8 mouse cellular contexts compared by ENCODE assay signal in the genomic region with DNA sequence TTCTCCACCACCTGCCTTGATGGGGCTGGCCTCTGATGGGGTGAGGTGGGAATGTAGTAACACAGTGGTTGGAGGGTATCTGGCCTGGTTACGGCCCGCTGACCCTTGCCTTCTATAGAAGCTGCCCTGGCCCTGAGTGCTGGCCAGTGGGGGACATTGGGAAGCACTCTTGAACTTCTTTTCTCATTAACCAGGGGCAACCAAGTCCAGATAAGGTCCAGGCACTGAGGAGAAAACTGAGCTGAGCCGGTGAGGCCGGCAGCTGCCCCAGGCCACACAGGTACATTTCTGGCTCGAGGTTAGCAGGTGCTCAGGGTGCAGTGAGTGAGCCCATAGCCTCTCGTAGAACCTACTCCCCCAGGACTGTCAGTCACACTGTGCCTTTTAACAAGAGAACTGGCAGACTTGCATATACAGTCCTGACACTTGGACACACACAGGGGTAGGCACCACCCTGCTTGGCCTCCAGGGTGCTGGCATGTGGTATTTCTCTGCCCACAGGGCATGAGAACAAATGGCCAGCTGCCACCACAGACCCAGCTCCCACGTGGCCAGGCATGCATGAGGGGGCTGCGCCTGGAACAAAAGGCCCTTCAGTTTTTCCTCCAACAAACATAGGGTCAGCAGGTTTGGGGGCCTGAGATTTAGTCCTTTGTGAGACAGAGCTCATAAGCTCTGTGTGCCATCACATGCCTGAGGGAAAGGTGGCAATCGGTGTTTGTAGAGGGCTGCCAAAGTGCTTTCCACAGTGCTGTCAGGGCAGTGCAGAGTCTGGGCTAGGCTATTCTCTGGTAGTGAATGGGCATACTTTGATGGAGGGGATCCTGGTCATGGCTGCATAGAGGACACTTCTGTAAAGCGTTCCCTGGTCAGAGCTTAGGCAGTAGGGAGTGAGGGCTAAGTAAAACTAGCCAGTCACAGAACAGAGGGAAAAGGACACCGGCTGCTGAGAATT. TPM values are rescaled to one million over a fixed set of nuclear protein-coding genes. Genes with fewer than 3 reads are reported as not detected.
DNase-seq lines count a peak whose midpoint lies in the region; ATAC-seq and TF ChIP-seq lines count a peak whose summit lies in the region.

No protein-coding gene starts in this region.

- no peak for TF ChIP-seq CTCF in lung, adult 2 months (IDR thresholded peaks at IDR 0.05; ENCODE audit: insufficient read depth, low read length)

- H3K4me3 ChIP-seq in hindbrain, embryonic 16.5 days (ENCODE audit: low read length): no peak overlapping the region
- H3K4me3 ChIP-seq in liver, embryonic 16.5 days (ENCODE audit: low read depth, low read length): no peak overlapping the region
- H3K4me3 ChIP-seq in lung, adult 2 months (replicated peaks; ENCODE audit: extremely low read depth, low read depth, low read length): no peak overlapping the region

- H3K9me3 ChIP-seq in hindbrain, embryonic 16.5 days (ENCODE audit: control insufficient read depth, low read length): no peaks in the 10 kb centered on the region
- no peaks in the 10 kb centered on the region for H3K9me3 ChIP-seq in liver, embryonic 16.5 days (replicated peaks; ENCODE audit: control insufficient read depth, low read length)

- peak overlapping the region; percentile 8; the same call in 1 of the 2 replicates for H3K9ac ChIP-seq in hindbrain, embryonic 16.5 days (ENCODE audit: low read depth, low read length)
- no peak overlapping the region for H3K9ac ChIP-seq in liver, embryonic 16.5 days (ENCODE audit: low read depth, low read length)

- no peak for ATAC-seq in cerebellum, adult (ENCODE audit: insufficient number of reproducible peaks, low FRiP score, low TSS enrichment)
- peak; percentile 54; the same call in 1 of the 2 replicates for ATAC-seq in hindbrain, embryonic 16.5 days
- ATAC-seq in liver, embryonic 16.5 days (ENCODE audit: low read depth): no peak
- no peak for ATAC-seq in megakaryocyte progenitor cell, adult 5-6 weeks (replicated peaks; ENCODE audit: poor library complexity)

- H3K36me3 ChIP-seq in hindbrain, embryonic 16.5 days (ENCODE audit: control insufficient read depth, insufficient read depth, low read length): no peaks in the 10 kb centered on the region
- no peaks in the 10 kb centered on the region for H3K36me3 ChIP-seq in liver, embryonic 16.5 days (ENCODE audit: control insufficient read depth, insufficient read depth)

- no peaks in the 10 kb centered on the region for H3K27me3 ChIP-seq in hindbrain, embryonic 16.5 days (replicated peaks; ENCODE audit: control insufficient read depth, insufficient read depth, low read length)
- no peaks in the 10 kb centered on the region for H3K27me3 ChIP-seq in liver, embryonic 16.5 days (ENCODE audit: control insufficient read depth, insufficient read depth, low read depth, low read length)

- peaks cover 25% of the 10 kb centered on the region for H3K4me1 ChIP-seq in hindbrain, embryonic 16.5 days (ENCODE audit: control insufficient read depth, insufficient read depth, low read depth, low read length)
- peaks cover 48% of the 10 kb centered on the region for H3K4me1 ChIP-seq in liver, embryonic 16.5 days (ENCODE audit: control insufficient read depth, low read depth, low read length)
- peaks cover 3% of the 10 kb centered on the region; the same call in 1 of the 2 replicates for H3K4me1 ChIP-seq in lung, adult 2 months (ENCODE audit: control insufficient read depth, insufficient read depth, low read length)

- WGBS in hindbrain, embryonic 16.5 days: 57% methylated on average over 11 of the region's 11 CpGs
- 79% methylated on average over 11 of the region's 11 CpGs for WGBS in liver, embryonic 16.5 days (ENCODE audit: insufficient replicate concordance)
- WGBS in lung, adult 2 months: 71% methylated on average over 11 of the region's 11 CpGs

- H3K4me2 ChIP-seq in hindbrain, embryonic 16.5 days (ENCODE audit: low read length): no peak overlapping the region
- no peak overlapping the region for H3K4me2 ChIP-seq in liver, embryonic 16.5 days (ENCODE audit: low read depth, low read length)

- H3K27ac ChIP-seq in hindbrain, embryonic 16.5 days (ENCODE audit: low read depth, low read length): peak overlapping the region; percentile 48; the same call in 1 of the 2 replicates
- H3K27ac ChIP-seq in liver, embryonic 16.5 days (ENCODE audit: low read length): peak overlapping the region; percentile 91

- DNase-seq in cerebellum, adult 18-20 months: peak; percentile 41
- peak; percentile 55 to 68 for DNase-seq in right cerebral cortex, postnatal 10 days (ENCODE audit: low spot score in 2 of 2)
- DNase-seq in right cerebral cortex, postnatal 25 days: no peak
- DNase-seq in lung, adult 2 months: no peak

- TF ChIP-seq POLR2A in lung, adult 2 months (IDR thresholded peaks at IDR 0.05; ENCODE audit: borderline replicate concordance, extremely low read depth, low read depth, low read length): no peak

RNA-seq across cellular contexts. Expression of gene Pacs2, which starts 18.3 kb away (rescaled TPM):
- polyA plus RNA-seq in hindbrain, embryonic 16.5 days (2015; fragmentation: Nextera tagmentation; extraction: Ambion mirVana): 20.4 and 27.8 TPM in 2 replicates
- polyA plus RNA-seq in liver, embryonic 16.5 days (2015; fragmentation: Nextera tagmentation; extraction: Ambion mirVana): 4.3 and 5.8 TPM in 2 replicates
- 16.2 and 16.8 TPM in 2 replicates for total RNA-seq in megakaryocyte progenitor cell, adult 5-6 weeks (2015)
- 9.2 and 10.0 TPM in 2 replicates for total RNA-seq in megakaryocyte progenitor cell, adult 5-6 weeks (2017)
- 51.8 and 54.8 TPM in 2 replicates for polyA plus RNA-seq in lung, adult 2 months (2012; rRNA removed)

RNA-seq across cellular contexts. Expression of gene Brf1, which starts 32.1 kb away (rescaled TPM):
- polyA plus RNA-seq in hindbrain, embryonic 16.5 days (2015; fragmentation: Nextera tagmentation; extraction: Ambion mirVana): 40.5 and 43.1 TPM in 2 replicates
- polyA plus RNA-seq in liver, embryonic 16.5 days (2015; fragmentation: Nextera tagmentation; extraction: Ambion mirVana): 22.8 and 25.7 TPM in 2 replicates
- total RNA-seq in megakaryocyte progenitor cell, adult 5-6 weeks (2015): 24.0 and 29.3 TPM in 2 replicates
- 27.2 and 39.0 TPM in 2 replicates for total RNA-seq in megakaryocyte progenitor cell, adult 5-6 weeks (2017)
- polyA plus RNA-seq in lung, adult 2 months (2012; rRNA removed): 83.3 and 131 TPM in 2 replicates

RNA-seq across cellular contexts. Expression of gene Tex22, which starts 41.7 kb away (rescaled TPM):
- polyA plus RNA-seq in hindbrain, embryonic 16.5 days (2015; fragmentation: Nextera tagmentation; extraction: Ambion mirVana): not detected in 2 replicates
- not detected in 2 replicates for polyA plus RNA-seq in liver, embryonic 16.5 days (2015; fragmentation: Nextera tagmentation; extraction: Ambion mirVana)
- 0.27 TPM in 1 of 2 replicates, not detected in the other for total RNA-seq in megakaryocyte progenitor cell, adult 5-6 weeks (2015)
- 0.17 TPM in 1 of 2 replicates, not detected in the other for total RNA-seq in megakaryocyte progenitor cell, adult 5-6 weeks (2017)
- polyA plus RNA-seq in lung, adult 2 months (2012; rRNA removed): 0.24 and 0.31 TPM in 2 replicates

RNA-seq across cellular contexts. Expression of gene Btbd6, which starts 56.3 kb away (rescaled TPM):
- polyA plus RNA-seq in hindbrain, embryonic 16.5 days (2015; fragmentation: Nextera tagmentation; extraction: Ambion mirVana): 54.3 and 55.8 TPM in 2 replicates
- polyA plus RNA-seq in liver, embryonic 16.5 days (2015; fragmentation: Nextera tagmentation; extraction: Ambion mirVana): 4.5 and 4.9 TPM in 2 replicates
- 7.7 and 9.5 TPM in 2 replicates for total RNA-seq in megakaryocyte progenitor cell, adult 5-6 weeks (2015)
- 5.2 and 6.4 TPM in 2 replicates for total RNA-seq in megakaryocyte progenitor cell, adult 5-6 weeks (2017)
- polyA plus RNA-seq in lung, adult 2 months (2012; rRNA removed): 48.4 and 72.3 TPM in 2 replicates

Comparison
In these comparisons a context has a peak if more than half of its experiments do, and no peak if none do; other contexts are left out.
1. DNase-seq: peak in cerebellum, adult 18-20 months (2 of 2) and right cerebral cortex, postnatal 10 days (2 of 2); none in right cerebral cortex, postnatal 25 days (single experiment) and lung, adult 2 months (single experiment).